Mouse (Mus musculus) liver, adult 2 months (tissue): ENCODE data around the gene Hoxa13. TPM values are rescaled to one million over a fixed set of nuclear protein-coding genes. Genes with fewer than 3 reads are reported as not detected.

Source experiments
- DNase-seq: peaks from one replicate; pipeline ENCODE4 v3.0.0-alpha.2; 2011; ENCODE audit warnings: low read depth, low spot score; ENCODE audit errors: extremely low read depth
- H3K27ac ChIP-seq: fragments of 200-500 bp; replicated peaks from 2 replicates; pipeline ENCODE4 v1.5.1; 2012; ENCODE audit warnings: low read depth, mild to moderate bottlenecking, control low read depth, inconsistent platforms, low read length; ENCODE audit not compliant: insufficient read depth
- H3K27me3 ChIP-seq: fragments of 200-500 bp; 2 replicates; pipeline ENCODE4 v1.6.1; 2012; ENCODE audit warnings: mild to moderate bottlenecking, moderate library complexity, low read length, inconsistent platforms; ENCODE audit not compliant: control insufficient read depth, insufficient read depth
- H3K36me3 ChIP-seq: fragments of 200-500 bp; 2 replicates; pipeline ENCODE4 v1.6.1; 2012; ENCODE audit warnings: low read length, inconsistent platforms; ENCODE audit not compliant: control insufficient read depth, insufficient read depth
- H3K4me1 ChIP-seq: fragments of 200-500 bp; 2 replicates; pipeline ENCODE4 v1.6.1; 2011; ENCODE audit warnings: low read length; ENCODE audit not compliant: control insufficient read depth, insufficient read depth
- H3K4me3 ChIP-seq: fragments of 200-500 bp; 2 replicates; pipeline ENCODE4 v1.5.1; 2011; ENCODE audit warnings: low read depth, mild to moderate bottlenecking, control low read depth, low read length, moderate library complexity; ENCODE audit not compliant: insufficient read depth
- H3K79me2 ChIP-seq: fragments of 200-500 bp; 2 replicates; pipeline ENCODE4 v1.6.1; 2012; ENCODE audit warnings: inconsistent platforms, mild to moderate bottlenecking, low read length, moderate library complexity; ENCODE audit not compliant: control insufficient read depth, insufficient read depth
- H3K9ac ChIP-seq: fragments of 200-500 bp; 2 replicates; pipeline ENCODE4 v1.6.1; 2012; ENCODE audit warnings: low read depth, mild to moderate bottlenecking, control low read depth, inconsistent platforms, low read length
- CTCF ChIP-seq: fragments of 200-500 bp; IDR thresholded peaks from 2 replicates; pipeline ENCODE4 v1.5.1; 2011; ENCODE audit warnings: low read depth, low read length, control low read depth
- POLR2A ChIP-seq: fragments of 200-500 bp; IDR thresholded peaks from 2 replicates; pipeline ENCODE4 v1.6.1; 2011; ENCODE audit warnings: low read length, control low read depth; ENCODE audit not compliant: insufficient read depth; ENCODE audit errors: extremely low read depth
- WGBS: fragments of 180-500 bp; shearing (Covaris S2); methylation state at CpG from one replicate; pipeline ENCODE4 v1.1.7; 2018; 5-methylcytosine and 5-hydroxymethylcytosine counted together
- polyA plus RNA-seq: library from polyadenylated mRNA; depleted of rRNA; stranded (reverse); fragments of >200 nt; gene quantifications from 2 replicates; pipeline ENCODE4 v1.2.3, GENCODE M21; 2012; rRNA removed
- total RNA-seq: library from RNA; depleted of rRNA; stranded (reverse); fragments of >200 nt; gene quantifications from 2 replicates; pipeline ENCODE4 v1.2.3, GENCODE M21; 2014; rRNA removed

The Hoxa13 gene
- total and polyA plus RNA-seq, 2 experiments, result not detected

GRCm38 (mm10) chr6:52209685-52210046, 51.0 kb downstream of the Hoxa13 start:
- no peaks in the 10 kb centered on the region; the same call in 1 of the 2 replicates for H3K4me1 ChIP-seq
- H3K4me3 ChIP-seq, result no peak overlapping the region
- H3K9ac ChIP-seq, result no peak overlapping the region
- peaks cover 42% of the 10 kb centered on the region for H3K27me3 ChIP-seq
- no peak overlapping the region for H3K27ac ChIP-seq
- no peak for DNase-seq
- no peaks in the 10 kb centered on the region for H3K36me3 ChIP-seq
- TF ChIP-seq POLR2A (no peak), CTCF (no peak)
- H3K79me2 ChIP-seq, result no peaks in the 10 kb centered on the region
- WGBS, result 23% methylated on average over 12 of the region's 12 CpGs

GRCm38 (mm10) chr6:52208868-52209684, 51.6 kb downstream of the Hoxa13 start:
- DNase-seq, result no peak
- Histone ChIP-seq H3K4me3 (no peak overlapping the region), H3K4me1 (no peaks in the 10 kb centered on the region; the same call in 1 of the 2 replicates), H3K27ac (no peak overlapping the region), H3K27me3 (peaks cover 43% of the 10 kb centered on the region), H3K79me2 (no peaks in the 10 kb centered on the region), H3K36me3 (no peaks in the 10 kb centered on the region), H3K9ac (no peak overlapping the region)
- no peak for TF ChIP-seq POLR2A
- no peak for TF ChIP-seq CTCF
- 17% methylated on average over 18 of the region's 18 CpGs for WGBS

GRCm38 (mm10) chr6:52208072-52208867, 52.4 kb downstream of the Hoxa13 start, which contains the start of gene Hoxa6:
Hoxa6 (minus strand) TSS chr6:52208722.
- Histone ChIP-seq H3K9ac (no peak within 1 kb of the TSS), H3K4me3 (no peak within 1 kb of the TSS), H3K36me3 (no peaks in the 10 kb centered on the region), H3K27ac (no peak within 1 kb of the TSS), H3K79me2 (no peaks in the 10 kb centered on the region), H3K4me1 (no peaks in the 10 kb centered on the region; the same call in 1 of the 2 replicates), H3K27me3 (peaks cover 48% of the 10 kb centered on the region)
- no peak for DNase-seq
- no peak for TF ChIP-seq POLR2A
- no peak for TF ChIP-seq CTCF
- 11% methylated on average over 47 of the region's 47 CpGs for WGBS

Other genes with a start within 250 kb of the Hoxa13 start
- 12.8 and 15.6 TPM in 2 replicates for gene Skap2, start 248.3 kb downstream of the Hoxa13 start, total RNA-seq
- gene Skap2, start 248.3 kb downstream of the Hoxa13 start, polyA plus RNA-seq, result 3.9 and 4.0 TPM in 2 replicates
- gene Hoxa1, start 102.6 kb downstream of the Hoxa13 start, total RNA-seq, result 0.13 TPM in 1 of 2 replicates, not detected in the other
- gene Hoxa1, start 102.6 kb downstream of the Hoxa13 start, polyA plus RNA-seq, result 0.10 and 0.18 TPM in 2 replicates
- gene Hoxa2, start 96.0 kb downstream of the Hoxa13 start, total RNA-seq, result 0.09 and 0.40 TPM in 2 replicates
- gene Hoxa2, start 96.0 kb downstream of the Hoxa13 start, polyA plus RNA-seq, result 0.27 and 0.34 TPM in 2 replicates
- gene 5730596B20Rik, start 83.4 kb downstream of the Hoxa13 start, total RNA-seq, result 0.09 TPM in 1 of 2 replicates, not detected in the other
- gene 5730596B20Rik, start 83.4 kb downstream of the Hoxa13 start, polyA plus RNA-seq, result 0.02 TPM in 2 replicates
- 0.28 TPM in 1 of 2 replicates, not detected in the other for gene Hoxa4, start 69.1 kb downstream of the Hoxa13 start, total RNA-seq
- gene Hoxa4, start 69.1 kb downstream of the Hoxa13 start, polyA plus RNA-seq, result 0.23 and 0.39 TPM in 2 replicates
- 0.28 and 0.40 TPM in 2 replicates for gene Hoxa5, start 56.3 kb downstream of the Hoxa13 start, total RNA-seq
- gene Hoxa5, start 56.3 kb downstream of the Hoxa13 start, polyA plus RNA-seq, result 0.10 and 0.16 TPM in 2 replicates
- gene Hoxa6, start 52.2 kb downstream of the Hoxa13 start, total RNA-seq, result not detected in 2 replicates
- gene Hoxa6, start 52.2 kb downstream of the Hoxa13 start, polyA plus RNA-seq, result not detected in 2 replicates
- 0.09 and 0.20 TPM in 2 replicates for gene Hoxa3, start 47.5 kb downstream of the Hoxa13 start, total RNA-seq
- 0.20 and 0.42 TPM in 2 replicates for gene Hoxa3, start 47.5 kb downstream of the Hoxa13 start, polyA plus RNA-seq
- gene Gm28308, start 47.5 kb downstream of the Hoxa13 start, total RNA-seq, result not detected in 2 replicates
- gene Gm28308, start 47.5 kb downstream of the Hoxa13 start, polyA plus RNA-seq, result not detected in 2 replicates
- gene Hoxa7, start 39.0 kb downstream of the Hoxa13 start, total RNA-seq, result 0.13 TPM in 1 of 2 replicates, not detected in the other
- 0.04 TPM in 1 of 2 replicates, not detected in the other for gene Hoxa7, start 39.0 kb downstream of the Hoxa13 start, polyA plus RNA-seq
- gene Hoxa9, start 29.8 kb downstream of the Hoxa13 start, total RNA-seq, result not detected in 2 replicates
- gene Hoxa9, start 29.8 kb downstream of the Hoxa13 start, polyA plus RNA-seq, result 0.06 and 0.10 TPM in 2 replicates
- not detected in 2 replicates for gene Hoxa10, start 20.0 kb downstream of the Hoxa13 start, total RNA-seq
- gene Hoxa10, start 20.0 kb downstream of the Hoxa13 start, polyA plus RNA-seq, result not detected in 2 replicates
- gene Hoxa11, start 15.1 kb downstream of the Hoxa13 start, total RNA-seq, result not detected in 2 replicates
- not detected in 2 replicates for gene Hoxa11, start 15.1 kb downstream of the Hoxa13 start, polyA plus RNA-seq
- not detected in 2 replicates for gene Evx1, start 52.6 kb upstream of the Hoxa13 start, total RNA-seq
- not detected in 2 replicates for gene Evx1, start 52.6 kb upstream of the Hoxa13 start, polyA plus RNA-seq